Mouse (Mus musculus) megakaryocyte, adult 5-6 weeks (primary cell): ENCODE data around the gene Fibp. TPM values are rescaled to one million over a fixed set of nuclear protein-coding genes. Genes with fewer than 3 reads are reported as not detected.

Source experiments
- ATAC-seq: 2 replicates; pipeline ENCODE4 v1.8.0; 2016; ENCODE audit warnings: mild to moderate bottlenecking, inconsistent platforms; ENCODE audit not compliant: poor library complexity, severe bottlenecking
- total RNA-seq, 2 experiments: library from RNA; stranded (forward) in 1 of 2; stranded (reverse) in 1 of 2; fragments of 153-499, 151-499 nt in 1 of 2; fragments of 221-1000, 200-1000 nt in 1 of 2; gene quantifications; 2 replicates each; pipeline versions ENCODE4 v1.2.3 to v1.2.4; 2015 to 2017

Fibp gene
- total RNA-seq, 2 experiments from 2014 or later = 55.8 to 115 TPM

- no peak for ATAC-seq
These were observed 2.8 kb downstream of the Fibp start for GRCm38 (mm10) chr19:5463212-5463611.

DNA sequence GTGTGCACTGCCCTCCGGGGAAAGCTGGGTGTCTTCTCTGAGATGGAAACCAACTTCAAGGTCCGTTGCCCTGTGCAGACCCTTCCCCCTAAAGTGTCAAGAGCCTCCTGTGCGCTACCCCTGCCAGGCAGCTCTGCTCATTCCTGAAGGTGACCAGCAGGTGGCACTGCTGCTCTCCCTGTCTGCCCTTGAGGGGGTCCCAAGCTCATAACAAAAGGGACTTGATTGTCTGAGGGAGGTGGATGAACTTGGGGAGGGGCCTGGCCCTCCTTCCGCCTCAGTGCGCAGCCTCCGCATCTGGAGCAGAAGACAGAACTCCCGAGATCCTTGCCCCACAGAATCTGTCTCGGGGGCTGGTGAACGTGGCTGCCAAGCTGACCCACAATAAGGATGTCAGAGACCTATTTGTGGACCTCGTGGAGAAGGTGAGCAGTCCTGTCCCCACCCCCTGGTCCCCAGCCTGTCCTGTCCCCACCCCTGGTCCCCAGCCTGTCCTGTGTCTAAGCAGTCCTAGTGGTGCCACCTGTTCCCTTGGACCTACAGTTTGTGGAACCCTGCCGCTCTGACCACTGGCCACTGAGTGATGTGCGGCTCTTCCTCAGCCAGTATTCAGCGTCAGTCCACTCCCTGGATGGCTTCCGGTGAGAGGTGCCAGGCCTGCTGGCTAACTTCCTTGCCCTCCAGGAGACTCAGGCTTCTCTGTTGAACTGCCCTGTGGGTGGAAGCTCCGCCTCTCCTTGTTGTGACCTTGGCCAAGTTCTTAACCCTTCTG lies 3.6 kb downstream of the Fibp start:
- ATAC-seq = no peak

DNA sequence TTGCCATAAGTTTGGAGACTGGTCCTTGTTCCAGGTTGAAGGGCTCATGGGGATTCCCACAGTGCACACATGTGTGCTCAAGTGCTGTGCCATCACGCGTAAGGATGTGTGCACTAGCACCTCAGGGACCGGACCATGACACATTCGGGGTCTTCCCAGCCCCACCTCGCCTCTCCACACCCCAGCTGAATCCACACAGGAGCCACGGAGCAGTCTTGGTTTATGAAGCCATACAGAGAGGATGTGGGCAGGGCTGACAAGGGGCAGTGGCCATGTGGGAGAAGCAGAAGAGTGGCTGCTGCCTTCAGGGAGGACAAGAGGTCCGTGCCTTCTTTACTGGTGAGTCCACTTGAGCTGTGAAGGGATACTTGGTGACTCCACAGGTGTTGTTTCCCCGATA lies 4.6 kb downstream of the Fibp start:
- ATAC-seq = no peak

DNA sequence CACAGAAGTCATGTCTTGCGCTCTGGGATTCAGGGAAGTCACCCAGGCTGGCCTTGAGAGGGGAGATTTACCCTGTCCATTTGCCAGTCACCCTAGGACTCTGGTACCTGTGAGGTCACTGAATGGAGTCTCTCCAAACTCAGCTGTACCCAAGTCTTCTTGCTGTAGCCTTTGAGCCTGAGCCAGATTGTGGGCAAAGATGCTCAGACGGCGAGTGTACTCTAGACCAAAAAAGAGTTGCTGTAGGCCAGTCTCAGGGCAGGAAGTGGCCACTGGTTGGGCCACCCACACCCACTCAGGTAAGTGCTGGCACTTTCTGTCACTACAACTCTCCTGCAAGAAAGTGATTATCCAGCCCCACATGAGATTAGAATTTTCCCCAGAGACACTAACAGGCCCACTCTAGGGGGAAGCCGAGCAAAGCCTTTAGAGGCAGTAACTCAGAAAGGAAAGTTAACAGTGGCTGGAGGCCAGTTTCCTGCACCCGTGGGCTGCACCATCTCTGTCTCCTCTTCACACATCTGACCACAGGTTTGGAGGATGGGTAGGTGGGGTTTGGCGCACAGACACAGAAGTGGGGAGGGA lies 6.6 kb downstream of the Fibp start:
- peak; percentile 43; the same call in 1 of the 2 replicates for ATAC-seq

- ATAC-seq = no peak
These were observed 8.0 kb downstream of the Fibp start, which contains the start of gene Ctsw for GRCm38 (mm10) chr19:5468374-5468773. TSS of gene Ctsw (minus strand) at chr19:5468507.

DNA sequence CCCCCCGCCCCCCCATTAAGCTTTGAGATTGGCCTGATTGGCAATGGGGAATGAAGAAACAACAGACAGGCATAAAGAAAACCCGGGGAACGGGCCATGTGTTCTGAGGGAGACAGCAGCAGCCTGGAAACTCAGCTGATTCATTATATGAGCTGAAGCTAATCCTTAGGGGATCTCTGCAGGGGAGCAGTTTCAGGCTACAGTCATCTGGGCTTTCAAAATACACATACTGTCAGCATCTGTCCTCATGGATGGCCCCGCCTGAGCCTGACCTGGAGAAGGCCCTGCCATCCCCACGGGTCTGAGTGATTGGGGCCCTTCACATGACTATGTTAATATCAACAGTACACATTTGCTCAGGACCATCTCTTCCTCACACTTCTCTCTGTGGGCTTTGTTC lies 11.4 kb downstream of the Fibp start:
- ATAC-seq = no peak

DNA sequence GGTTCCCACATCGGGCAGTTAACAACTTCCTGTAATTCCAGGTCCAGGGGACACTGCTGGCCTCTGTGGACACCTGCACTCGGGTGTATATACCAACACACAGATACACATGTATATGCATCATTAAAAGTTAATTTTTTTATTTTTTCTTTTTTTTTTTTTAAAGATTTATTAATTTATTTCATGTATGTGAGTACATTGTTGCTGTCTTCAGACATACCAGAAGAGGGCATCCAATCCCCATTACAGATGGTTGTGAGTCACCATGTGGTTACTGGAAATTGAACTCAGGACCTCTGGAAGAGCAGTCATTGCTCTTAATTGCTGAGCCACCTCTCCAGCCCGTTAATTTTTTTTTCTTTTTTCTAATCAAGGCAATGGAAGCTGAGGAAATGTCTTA lies 12.4 kb downstream of the Fibp start:
- no peak for ATAC-seq

DNA sequence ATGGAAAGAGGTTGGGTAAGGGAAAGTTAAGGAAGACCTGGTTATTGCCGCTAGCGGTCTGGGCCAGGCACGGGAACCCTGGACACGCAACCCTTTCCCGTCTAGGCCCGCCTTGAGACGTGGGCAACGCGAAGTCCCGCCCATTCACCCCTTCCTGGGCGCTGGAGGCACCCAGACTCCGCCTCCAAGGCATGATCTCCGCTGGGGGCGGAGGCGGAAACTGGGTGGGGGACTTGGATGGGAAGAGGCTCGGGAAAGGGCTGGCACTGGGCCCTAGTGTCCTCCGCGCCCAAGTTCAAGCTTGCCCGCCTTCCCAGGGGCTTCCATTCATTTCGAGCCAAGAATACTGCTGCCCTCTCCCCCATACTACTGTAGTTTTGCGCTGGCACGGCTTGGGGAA lies 13.3 kb downstream of the Fibp start, which contains the start of gene Efemp2:
Efemp2 (plus strand) TSS at position 235 of the 400 bp plus-strand sequence.
- ATAC-seq = peak; percentile 75

DNA sequence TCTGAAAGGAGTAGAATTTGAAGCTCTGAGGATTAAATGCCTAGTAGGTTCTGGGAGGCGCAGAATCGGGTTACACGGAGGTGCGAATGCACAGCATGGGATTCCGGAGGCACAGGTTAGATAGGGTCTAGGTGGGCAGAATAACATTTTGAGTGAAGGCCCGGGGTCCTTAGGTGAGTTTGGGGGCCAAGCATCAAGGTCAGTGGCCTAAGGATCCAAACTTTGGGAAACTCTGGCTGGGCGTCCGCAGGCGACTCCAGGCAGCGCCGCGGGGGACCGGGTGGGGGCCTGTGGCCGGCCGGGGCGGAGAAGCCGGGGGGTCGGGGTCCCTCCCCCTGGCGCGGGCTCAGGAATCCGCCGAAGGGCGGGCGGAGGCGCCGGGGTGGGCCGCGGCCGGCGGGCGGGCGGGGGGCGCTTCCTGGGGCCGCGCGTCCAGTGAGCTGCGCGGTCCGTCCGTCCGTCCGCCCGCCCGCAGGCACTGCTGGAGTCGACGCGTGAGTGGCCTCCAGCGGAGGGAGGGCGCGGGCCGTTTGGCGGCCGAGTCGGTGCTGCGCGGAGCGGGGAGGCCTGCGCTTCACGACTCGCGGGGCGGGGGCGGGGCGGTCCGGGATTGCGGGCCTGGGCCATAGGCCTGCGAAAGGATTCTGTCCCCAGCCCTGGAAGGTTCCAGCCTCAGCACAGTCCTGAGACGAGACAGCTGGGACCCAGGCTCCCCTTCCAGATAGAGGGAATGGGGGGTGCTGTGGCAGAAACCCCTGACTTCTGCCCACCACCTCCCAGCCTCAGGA lies 14.1 kb downstream of the Fibp start:
- no peak for ATAC-seq

GRCm38 (mm10) chr19:5475069-5475714 lies 14.8 kb downstream of the Fibp start:
- no peak for ATAC-seq

- ATAC-seq = no peak
These were observed 16.7 kb downstream of the Fibp start for GRCm38 (mm10) chr19:5477004-5477667.

DNA sequence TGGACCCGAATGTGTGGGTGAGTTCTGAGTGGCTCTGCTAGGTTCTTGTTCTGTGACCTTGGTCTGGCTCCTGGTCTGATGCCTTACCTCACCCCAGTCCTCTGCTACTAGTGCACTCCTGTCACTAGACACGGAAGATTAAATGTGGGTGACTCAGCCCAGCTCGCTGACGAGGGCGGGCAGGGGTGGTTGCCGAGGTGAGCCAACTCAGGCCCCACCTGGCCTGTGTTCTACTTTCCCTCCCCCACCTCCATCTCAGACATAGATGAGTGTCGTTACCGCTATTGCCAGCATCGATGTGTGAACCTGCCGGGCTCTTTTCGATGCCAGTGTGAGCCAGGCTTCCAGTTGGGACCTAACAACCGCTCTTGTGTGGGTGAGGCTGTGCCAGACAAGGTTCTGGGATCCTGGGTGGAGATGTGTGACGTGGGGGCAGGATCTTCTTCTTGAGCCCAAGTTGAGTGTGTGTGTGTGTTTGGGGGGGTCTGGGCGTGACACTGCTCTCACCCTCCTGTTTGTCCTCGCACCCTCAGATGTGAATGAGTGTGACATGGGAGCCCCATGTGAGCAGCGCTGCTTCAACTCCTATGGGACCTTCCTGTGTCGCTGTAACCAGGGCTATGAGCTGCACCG lies 17.4 kb downstream of the Fibp start:
- ATAC-seq = no peak

DNA sequence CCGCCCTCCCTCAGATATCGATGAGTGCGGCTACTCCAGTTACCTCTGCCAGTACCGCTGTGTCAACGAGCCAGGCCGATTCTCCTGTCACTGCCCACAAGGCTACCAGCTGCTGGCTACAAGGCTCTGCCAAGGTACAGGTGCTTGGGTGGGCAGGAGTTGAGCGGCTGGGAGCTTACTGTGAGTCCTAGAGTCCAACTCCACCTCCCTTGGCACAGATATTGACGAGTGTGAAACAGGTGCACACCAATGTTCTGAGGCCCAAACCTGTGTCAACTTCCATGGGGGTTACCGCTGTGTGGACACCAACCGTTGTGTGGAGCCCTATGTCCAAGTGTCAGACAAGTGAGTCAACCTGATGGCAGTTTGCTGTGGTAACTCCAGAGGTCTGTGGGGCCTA lies 19.6 kb downstream of the Fibp start:
- no peak for ATAC-seq

DNA sequence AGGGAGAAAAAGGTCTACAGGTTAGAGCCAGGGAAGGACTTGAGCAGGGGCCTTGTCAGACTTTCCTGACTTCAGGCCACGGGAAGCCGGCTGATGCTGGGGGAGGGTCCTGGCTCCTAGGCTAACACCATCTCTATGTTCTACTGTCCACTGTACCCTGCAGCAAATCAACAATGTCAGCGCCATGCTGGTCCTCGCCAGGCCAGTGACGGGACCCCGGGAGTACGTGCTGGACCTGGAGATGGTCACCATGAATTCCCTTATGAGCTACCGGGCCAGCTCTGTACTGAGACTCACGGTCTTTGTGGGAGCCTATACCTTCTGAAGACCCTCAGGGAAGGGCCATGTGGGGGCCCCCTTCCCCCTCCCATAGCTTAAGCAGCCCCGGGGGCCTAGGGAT lies 21.0 kb downstream of the Fibp start:
- no peak for ATAC-seq

DNA sequence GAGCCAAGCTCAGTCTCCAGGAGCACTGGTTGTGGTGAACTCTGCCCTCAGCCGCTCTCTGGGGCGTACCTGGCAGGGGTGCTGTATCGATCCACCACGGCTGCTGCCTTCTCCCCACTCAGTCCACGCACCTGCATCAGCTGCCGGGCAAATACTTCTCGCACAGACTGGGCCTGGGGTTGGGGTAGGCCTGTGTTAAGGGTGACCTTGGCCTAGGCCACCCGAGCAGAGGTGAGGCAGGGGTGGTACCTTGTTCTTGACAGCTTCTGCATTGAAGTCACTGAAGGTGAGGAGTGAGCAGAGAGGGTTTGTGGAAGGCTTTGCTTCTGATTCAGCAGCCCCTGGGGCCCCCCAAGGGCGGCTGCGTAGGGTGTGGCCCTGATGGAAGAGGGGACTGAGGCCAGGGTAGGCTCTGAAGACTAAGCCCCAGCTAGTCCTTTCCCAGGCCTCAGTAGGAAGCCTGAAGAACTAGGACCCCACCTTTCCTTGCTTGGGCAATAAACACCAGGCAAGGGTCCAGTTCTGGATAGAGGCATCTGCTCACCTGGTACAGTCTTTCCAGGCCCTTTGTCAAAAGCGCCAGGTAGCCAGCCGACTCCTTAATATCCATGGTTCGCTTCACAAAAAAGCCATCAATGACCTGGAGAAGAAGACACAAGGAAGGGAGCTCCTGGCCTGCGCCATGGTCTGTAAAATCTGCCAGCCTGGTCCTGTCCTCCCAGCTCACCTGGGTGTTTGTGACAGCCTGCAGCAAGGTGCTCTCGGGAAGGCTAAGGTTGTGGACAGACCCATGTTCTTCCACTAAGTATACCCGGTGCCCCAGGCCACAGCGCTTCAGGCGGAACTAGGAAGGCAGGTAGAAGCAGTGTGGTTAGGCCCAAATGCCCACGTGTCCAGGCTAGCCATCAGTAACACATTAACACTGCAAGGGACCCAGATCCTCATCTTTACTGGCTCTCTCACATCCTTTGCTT lies 23.3 kb downstream of the Fibp start:
- no peak for ATAC-seq

- ATAC-seq = no peak
These were observed 24.1 kb downstream of the Fibp start for GRCm38 (mm10) chr19:5484496-5484895.

DNA sequence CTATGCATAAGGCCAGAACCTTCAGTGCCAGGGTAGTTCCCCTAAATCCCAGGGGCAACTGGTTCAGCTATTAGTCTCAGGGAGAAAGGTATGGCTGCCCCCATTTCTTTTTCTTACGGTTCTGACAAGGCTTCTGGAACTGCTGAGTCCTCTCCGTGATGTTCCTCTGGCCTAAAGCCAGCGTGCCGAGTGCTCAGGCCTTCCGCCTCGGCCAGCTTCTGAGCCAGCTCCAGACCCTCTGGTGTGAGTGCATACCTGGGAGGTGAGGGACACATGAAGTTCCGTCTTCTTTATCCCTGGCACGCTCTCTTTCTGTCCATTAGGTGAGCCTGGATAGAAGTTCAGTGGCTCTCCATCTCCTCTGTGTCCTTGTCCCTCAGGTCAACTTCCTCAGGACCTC lies 25.0 kb downstream of the Fibp start:
- ATAC-seq = no peak

DNA sequence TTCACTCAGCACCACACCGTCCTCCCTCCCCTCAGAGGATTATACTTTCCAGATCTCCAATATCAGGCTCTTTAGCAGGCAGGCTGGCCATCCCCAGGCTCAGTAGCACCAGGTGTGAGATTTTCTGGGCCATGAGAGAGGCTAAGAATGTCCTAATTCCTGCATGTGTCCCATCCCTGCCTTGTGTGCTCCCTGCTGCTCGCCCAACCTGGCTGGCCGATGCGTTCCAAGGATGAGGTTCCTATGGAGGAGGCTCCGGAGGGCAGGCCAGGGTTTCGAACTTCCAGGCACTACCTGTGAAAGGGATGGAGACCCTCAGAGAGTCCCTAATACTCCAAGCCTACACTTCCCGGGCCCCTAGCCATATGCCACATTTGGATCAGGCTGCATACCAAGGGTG lies 25.4 kb downstream of the Fibp start:
- no peak for ATAC-seq

DNA sequence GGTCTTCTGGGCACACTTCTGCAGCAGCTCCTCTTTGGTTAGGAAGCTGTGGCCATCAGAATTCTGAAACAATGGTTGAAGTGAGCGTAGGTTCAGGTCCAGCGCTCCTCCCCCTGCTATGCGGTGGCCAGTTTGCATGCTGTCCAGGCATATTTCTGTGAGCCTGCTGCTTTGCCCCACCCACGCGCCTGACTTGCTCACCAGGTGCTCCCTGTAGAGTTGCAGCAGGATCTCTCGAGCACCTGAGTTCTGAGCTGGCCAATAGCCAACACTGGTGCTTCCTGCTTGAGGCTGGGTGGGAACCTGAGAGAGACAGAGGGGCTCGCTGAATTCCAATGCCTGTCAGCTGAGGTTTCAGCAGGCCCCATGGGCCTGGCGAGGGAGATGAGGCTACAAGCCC lies 25.9 kb downstream of the Fibp start:
- ATAC-seq = no peak
